Mouse (Mus musculus) bone marrow, adult 2 months (tissue): ENCODE measurements around the gene Coro1c.

ENCODE experiments used
- CTCF ChIP-seq: fragments of 200-500 bp; IDR thresholded peaks from 2 replicates; pipeline ENCODE4 v1.5.1; 2011; ENCODE audit warnings: low read length, control low read depth; ENCODE audit not compliant: control insufficient read depth, insufficient read depth
- POLR2A ChIP-seq: fragments of 200-500 bp; IDR thresholded peaks from 2 replicates; pipeline ENCODE4 v1.6.1; 2011; ENCODE audit warnings: low read depth, mild to moderate bottlenecking, control low read depth, low read length, borderline replicate concordance; ENCODE audit not compliant: control insufficient read depth

GRCm38 (mm10) chr5:113889181-113889906 lies 19.2 kb downstream of the Coro1c start:
- no peak for TF ChIP-seq POLR2A
- TF ChIP-seq CTCF: no peak
